Mouse (Mus musculus): ENCODE data around the gene Ppp2r5c.

DNA sequence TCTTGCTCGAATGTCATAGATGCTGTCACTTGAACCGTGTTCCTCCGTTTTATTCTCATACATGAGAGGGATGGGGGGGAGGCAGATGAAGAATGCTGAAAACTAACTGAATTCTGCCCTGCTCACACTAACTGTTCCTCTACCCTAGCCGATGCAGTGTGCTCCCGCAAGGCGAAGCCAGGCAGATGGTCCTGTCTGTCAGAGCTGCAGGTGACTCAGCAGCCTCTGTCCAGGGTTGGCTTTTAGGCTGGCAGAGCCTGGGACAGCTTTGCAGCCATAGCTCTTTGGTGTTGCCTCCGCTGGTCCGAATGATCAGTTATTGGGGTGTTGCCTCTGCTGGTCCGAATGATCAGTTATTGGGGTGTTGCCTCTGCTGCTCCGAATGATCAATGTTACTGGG lies 124.1 kb downstream of the Ppp2r5c start:
- TF ChIP-seq CTCF (IDR thresholded peaks at IDR 0.05; ENCODE audit: low read depth, low read length) (no peak), POLR2A (IDR thresholded peaks at IDR 0.05; ENCODE audit: borderline replicate concordance, low read depth, low read length) (no peak)
